Mouse (Mus musculus) hindbrain, embryonic 15.5 days (tissue): ENCODE data around the gene Pard3. TPM values are rescaled to one million over a fixed set of nuclear protein-coding genes. Genes with fewer than 3 reads are reported as not detected.

Experiments used
- ATAC-seq: fragments of 200-750 bp; cut with Nextera tagmentation; 2 replicates; pipeline ENCODE4 v1.8.0; 2017; ENCODE audit warnings: low read depth, moderate number of reproducible peaks, moderate TSS enrichment; ENCODE audit not compliant: low FRiP score
- H3K27ac ChIP-seq: fragments of 300-500 bp; sonication (generic); replicated peaks from 2 replicates; pipeline ENCODE4 v1.5.1; 2015; ENCODE audit warnings: mild to moderate bottlenecking, inconsistent platforms
- H3K27me3 ChIP-seq: fragments of 300-500 bp; sonication (generic); 2 replicates; pipeline ENCODE4 v1.6.1; 2015; ENCODE audit warnings: control low read depth, inconsistent platforms
- H3K36me3 ChIP-seq: fragments of 300-500 bp; sonication (generic); 2 replicates; pipeline ENCODE4 v1.6.1; 2015; ENCODE audit warnings: control low read depth, inconsistent platforms
- H3K4me1 ChIP-seq: fragments of 300-500 bp; sonication (generic); replicated peaks from 2 replicates; pipeline ENCODE4 v1.6.1; 2015; ENCODE audit warnings: control low read depth, inconsistent platforms
- H3K4me2 ChIP-seq: fragments of 300-500 bp; sonication (generic); 2 replicates; pipeline ENCODE4 v1.6.1; 2015; ENCODE audit warnings: moderate library complexity, mild to moderate bottlenecking, inconsistent platforms
- H3K4me3 ChIP-seq: fragments of 300-500 bp; sonication (generic); 2 replicates; pipeline ENCODE4 v1.5.1; 2015; ENCODE audit warnings: mild to moderate bottlenecking, inconsistent platforms
- H3K9ac ChIP-seq: fragments of 300-500 bp; sonication (generic); 2 replicates; pipeline ENCODE4 v1.6.1; 2015; ENCODE audit warnings: inconsistent platforms
- H3K9me3 ChIP-seq: fragments of 300-500 bp; sonication (generic); 2 replicates; pipeline ENCODE4 v1.6.1; 2016; ENCODE audit warnings: control low read depth, inconsistent platforms
- WGBS: fragments of 180-500 bp; shearing (Covaris S2); methylation state at CpG from one replicate; pipeline ENCODE4 v1.1.7; 2015; 5-methylcytosine and 5-hydroxymethylcytosine counted together
- polyA plus RNA-seq: library from polyadenylated mRNA; unstranded; fragments of >200 nt; fragmentation: Nextera tagmentation; extraction: Ambion mirVana; gene quantifications from 2 replicates; pipeline ENCODE4 v1.2.1, GENCODE M21; 2015

Gene Pard3
- polyA plus RNA-seq, 1 experiment from 2014 or later: 18.2 TPM

- H3K36me3 ChIP-seq: no peaks in the 10 kb centered on the region
- no peak overlapping the region for H3K9ac ChIP-seq
- H3K4me3 ChIP-seq: no peak overlapping the region
- no peak for ATAC-seq
- 0 out of 2 replicates have a peak, but pooled peaks cover 4% of the 10 kb centered on the region for H3K4me1 ChIP-seq
- no peaks in the 10 kb centered on the region for H3K27me3 ChIP-seq
- 82% methylated on average over 7 of the region's 7 CpGs for WGBS
- no peak overlapping the region for H3K27ac ChIP-seq
- H3K9me3 ChIP-seq: no peaks in the 10 kb centered on the region
- no peak overlapping the region for H3K4me2 ChIP-seq
Measured at GRCm38 (mm10) chr8:127318377-127319159, 254.9 kb downstream of the Pard3 start.

GRCm38 (mm10) chr8:127320930-127321329, 257.2 kb downstream of the Pard3 start:
- H3K36me3 ChIP-seq: no peaks in the 10 kb centered on the region
- 91% methylated on average over 5 of the region's 5 CpGs for WGBS
- H3K27me3 ChIP-seq: no peaks in the 10 kb centered on the region

DNA sequence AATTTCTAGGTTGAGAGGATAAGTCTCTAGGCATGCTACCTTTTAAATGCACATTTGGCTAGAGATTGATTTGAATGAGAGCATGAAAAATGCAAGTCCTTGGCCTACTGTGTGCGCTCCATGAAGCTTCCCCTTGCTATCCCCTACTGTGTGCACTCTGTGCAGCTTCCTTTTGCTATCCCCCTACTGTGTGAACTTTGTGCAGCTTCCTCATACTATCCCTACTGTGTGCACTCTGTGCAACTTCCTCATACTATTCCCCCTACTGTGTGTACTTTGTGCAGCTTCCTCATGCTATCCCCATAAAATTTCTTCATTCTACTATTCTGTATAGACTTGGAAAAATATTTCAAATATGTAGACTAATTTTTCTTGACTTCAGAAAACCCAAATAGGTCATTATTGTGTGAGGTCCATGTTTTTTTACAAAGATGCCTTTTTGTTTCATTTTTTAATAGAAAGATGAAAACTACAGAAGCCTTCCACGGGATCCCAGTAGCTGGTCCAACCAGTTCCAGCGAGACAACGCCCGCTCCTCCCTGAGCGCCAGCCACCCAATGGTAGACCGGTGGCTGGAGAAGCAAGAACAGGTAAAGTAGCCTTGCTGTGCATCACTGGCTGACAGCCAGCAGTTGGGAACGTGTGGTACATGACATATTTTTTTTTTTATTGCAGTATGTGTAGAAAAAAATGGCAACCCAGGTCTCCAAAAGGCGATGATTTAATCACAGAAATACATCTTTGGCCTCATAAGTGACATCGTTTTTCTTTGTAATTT, 260.1 kb downstream of the Pard3 start:
- no peak for ATAC-seq
- no peak overlapping the region for H3K27ac ChIP-seq
- no peaks in the 10 kb centered on the region for H3K9me3 ChIP-seq
- no peak overlapping the region for H3K9ac ChIP-seq
- WGBS: 95% methylated on average over 10 of the region's 10 CpGs
- 0 out of 2 replicates have a peak, but pooled peaks cover 8% of the 10 kb centered on the region for H3K4me1 ChIP-seq
- no peaks in the 10 kb centered on the region for H3K27me3 ChIP-seq
- no peaks in the 10 kb centered on the region for H3K36me3 ChIP-seq
- no peak overlapping the region for H3K4me3 ChIP-seq
- H3K4me2 ChIP-seq: no peak overlapping the region

More at GRCm38 (mm10) chr8:127320930-127321329, 257.2 kb downstream of the Pard3 start:
- Histone ChIP-seq H3K4me1 (0 out of 2 replicates have a peak, but pooled peaks cover 4% of the 10 kb centered on the region), H3K4me3 (no peak overlapping the region), H3K4me2 (no peak overlapping the region), H3K9me3 (no peaks in the 10 kb centered on the region), H3K9ac (no peak overlapping the region), H3K27ac (no peak overlapping the region)
- ATAC-seq: no peak

GRCm38 (mm10) chr8:127324836-127325570, 261.3 kb downstream of the Pard3 start:
- Histone ChIP-seq H3K27ac (no peak overlapping the region), H3K36me3 (no peaks in the 10 kb centered on the region), H3K4me2 (no peak overlapping the region), H3K9ac (no peak overlapping the region), H3K9me3 (no peaks in the 10 kb centered on the region), H3K27me3 (no peaks in the 10 kb centered on the region), H3K4me1 (peaks cover 9% of the 10 kb centered on the region; the same call in 1 of the 2 replicates), H3K4me3 (no peak overlapping the region)
- 62% methylated on average over 3 of the region's 3 CpGs for WGBS
- ATAC-seq: no peak

DNA sequence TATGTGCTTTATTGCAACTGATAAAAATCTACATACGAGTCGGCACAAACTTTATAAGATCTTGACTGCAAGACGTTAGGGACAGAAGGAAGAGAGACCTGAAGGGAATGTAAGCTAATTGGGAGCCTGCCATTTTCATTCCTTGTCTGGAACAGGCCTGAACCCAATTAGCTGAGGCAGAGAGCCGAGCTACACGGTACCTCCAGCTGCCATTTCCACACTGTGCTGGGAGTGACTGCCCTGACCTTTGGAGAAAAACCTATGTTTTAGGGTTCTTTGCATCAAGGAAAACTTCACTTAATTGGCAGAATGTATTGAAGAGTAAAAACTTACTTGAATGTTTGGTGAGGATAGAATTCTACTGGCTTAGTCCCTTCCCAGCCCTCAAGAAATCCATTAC, 262.1 kb downstream of the Pard3 start:
- Histone ChIP-seq H3K4me2 (no peak overlapping the region), H3K27ac (no peak overlapping the region), H3K4me1 (peaks cover 13% of the 10 kb centered on the region), H3K9me3 (no peaks in the 10 kb centered on the region), H3K36me3 (no peaks in the 10 kb centered on the region), H3K27me3 (no peaks in the 10 kb centered on the region), H3K9ac (no peak overlapping the region), H3K4me3 (no peak overlapping the region)
- ATAC-seq: no peak
- WGBS: 74% methylated on average over 5 of the region's 5 CpGs

GRCm38 (mm10) chr8:127330258-127331187, 266.8 kb downstream of the Pard3 start:
- WGBS: 43% methylated on average over 12 of the region's 12 CpGs
- peaks cover 13% of the 10 kb centered on the region for H3K4me1 ChIP-seq
- 0 out of 2 replicates have a peak overlapping the region, but pooled peaks have one; percentile 4 for H3K27ac ChIP-seq
- no peak overlapping the region for H3K9ac ChIP-seq
- no peak; the same call in 1 of the 2 replicates for ATAC-seq
- H3K9me3 ChIP-seq: no peaks in the 10 kb centered on the region
- H3K4me3 ChIP-seq: no peak overlapping the region
- H3K36me3 ChIP-seq: no peaks in the 10 kb centered on the region
- H3K4me2 ChIP-seq: no peak overlapping the region
- no peaks in the 10 kb centered on the region for H3K27me3 ChIP-seq

- H3K27ac ChIP-seq: no peak overlapping the region
- no peaks in the 10 kb centered on the region for H3K27me3 ChIP-seq
- no peaks in the 10 kb centered on the region for H3K9me3 ChIP-seq
- WGBS: 97% methylated on average over 1 of the region's 1 CpGs
- H3K4me2 ChIP-seq: no peak overlapping the region
- no peaks in the 10 kb centered on the region for H3K36me3 ChIP-seq
- H3K4me1 ChIP-seq: peaks cover 15% of the 10 kb centered on the region
- no peak overlapping the region for H3K4me3 ChIP-seq
- ATAC-seq: no peak
- no peak overlapping the region for H3K9ac ChIP-seq
Measured at GRCm38 (mm10) chr8:127331751-127332150, 268.1 kb downstream of the Pard3 start.

DNA sequence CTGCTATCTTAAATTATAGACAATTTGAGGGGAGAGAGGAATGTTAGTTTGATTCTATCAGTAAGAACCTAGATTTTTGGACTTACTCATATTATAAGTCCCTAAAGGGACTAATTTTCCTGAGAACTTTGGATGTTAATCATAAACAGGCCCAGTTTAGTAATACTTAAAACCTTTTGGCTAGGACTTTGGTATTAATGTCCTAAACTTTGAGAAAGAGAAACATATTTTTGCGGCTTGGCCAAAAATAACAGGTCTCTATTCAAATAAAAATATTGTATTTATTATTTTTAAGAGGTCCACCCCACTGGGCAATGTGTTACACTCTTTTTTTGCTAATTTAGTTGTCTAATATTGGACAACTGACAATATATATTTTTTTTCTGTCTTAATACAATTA, 271.5 kb downstream of the Pard3 start:
- H3K9ac ChIP-seq: no peak overlapping the region
- H3K4me2 ChIP-seq: no peak overlapping the region
- ATAC-seq: no peak
- H3K36me3 ChIP-seq: no peaks in the 10 kb centered on the region
- H3K27me3 ChIP-seq: no peaks in the 10 kb centered on the region
- H3K4me3 ChIP-seq: no peak overlapping the region
- no peak overlapping the region for H3K27ac ChIP-seq
- 91% methylated on average over 1 of the region's 1 CpGs for WGBS
- H3K4me1 ChIP-seq: peaks cover 5% of the 10 kb centered on the region
- H3K9me3 ChIP-seq: no peaks in the 10 kb centered on the region

- no peaks in the 10 kb centered on the region for H3K27me3 ChIP-seq
- H3K4me3 ChIP-seq: no peak overlapping the region
- 80% methylated on average over 11 of the region's 11 CpGs for WGBS
- no peak overlapping the region for H3K27ac ChIP-seq
- no peaks in the 10 kb centered on the region for H3K36me3 ChIP-seq
- H3K9ac ChIP-seq: no peak overlapping the region
- ATAC-seq: no peak
- no peaks in the 10 kb centered on the region for H3K9me3 ChIP-seq
- H3K4me1 ChIP-seq: 0 out of 2 replicates have a peak, but pooled peaks cover 3% of the 10 kb centered on the region
- no peak overlapping the region for H3K4me2 ChIP-seq
Measured at GRCm38 (mm10) chr8:127338183-127338582, 274.5 kb downstream of the Pard3 start.

GRCm38 (mm10) chr8:127341046-127341445, 277.4 kb downstream of the Pard3 start:
- no peaks in the 10 kb centered on the region for H3K27me3 ChIP-seq
- H3K4me3 ChIP-seq: no peak overlapping the region
- H3K9me3 ChIP-seq: no peaks in the 10 kb centered on the region
- no peak overlapping the region for H3K27ac ChIP-seq
- H3K36me3 ChIP-seq: no peaks in the 10 kb centered on the region
- 84% methylated on average over 7 of the region's 7 CpGs for WGBS
- no peak overlapping the region for H3K9ac ChIP-seq
- ATAC-seq: no peak
- H3K4me1 ChIP-seq: 0 out of 2 replicates have a peak, but pooled peaks cover 7% of the 10 kb centered on the region
- H3K4me2 ChIP-seq: no peak overlapping the region

- Histone ChIP-seq H3K27me3 (no peaks in the 10 kb centered on the region), H3K27ac (no peak overlapping the region), H3K4me1 (0 out of 2 replicates have a peak, but pooled peaks cover 4% of the 10 kb centered on the region), H3K9ac (no peak overlapping the region), H3K9me3 (no peaks in the 10 kb centered on the region), H3K4me2 (no peak overlapping the region), H3K36me3 (no peaks in the 10 kb centered on the region), H3K4me3 (no peak overlapping the region)
- no peak for ATAC-seq
- WGBS: 33% methylated on average over 2 of the region's 2 CpGs
Measured at GRCm38 (mm10) chr8:127343115-127343514, 279.4 kb downstream of the Pard3 start.
